Mouse (Mus musculus) liver, adult 2 months (tissue): ENCODE results near the gene Pknox2.

Experiments
- CTCF ChIP-seq: fragments of 200-500 bp; IDR thresholded peaks from 2 replicates; pipeline ENCODE4 v1.5.1; 2011; ENCODE audit warnings: low read depth, low read length, control low read depth
- POLR2A ChIP-seq: fragments of 200-500 bp; IDR thresholded peaks from 2 replicates; pipeline ENCODE4 v1.6.1; 2011; ENCODE audit warnings: low read length, control low read depth; ENCODE audit not compliant: insufficient read depth; ENCODE audit errors: extremely low read depth

- TF ChIP-seq POLR2A (no peak), CTCF (no peak)
Observed at GRCm38 (mm10) chr9:36873796-36874195, 273.4 kb downstream of the Pknox2 start.
